Mouse (Mus musculus) brain, embryonic 14.5 days (tissue): ENCODE data around the gene Ppp1ca. TPM values are rescaled to one million over a fixed set of nuclear protein-coding genes. Genes with fewer than 3 reads are reported as not detected.

Experiments
- DNase-seq: peaks from one replicate; pipeline ENCODE4 v3.0.0-alpha.2; 2011; ENCODE audit warnings: low read depth
- CTCF ChIP-seq: fragments of 200-500 bp; IDR thresholded peaks from 2 replicates; pipeline ENCODE4 v1.5.1; 2012; ENCODE audit warnings: inconsistent platforms, mild to moderate bottlenecking, moderate library complexity, borderline replicate concordance; ENCODE audit not compliant: insufficient read depth, insufficient read length; ENCODE audit errors: extremely low read depth
- POLR2A ChIP-seq: fragments of 200-500 bp; IDR thresholded peaks from 2 replicates; pipeline ENCODE4 v1.6.1; 2012; ENCODE audit warnings: mild to moderate bottlenecking, inconsistent platforms, borderline replicate concordance; ENCODE audit not compliant: poor library complexity, insufficient read depth, insufficient read length, severe bottlenecking; ENCODE audit errors: extremely low read depth
- polyA plus RNA-seq: library from polyadenylated mRNA; depleted of rRNA; stranded (reverse); fragments of >200 nt; gene quantifications from 2 replicates; pipeline ENCODE4 v1.2.3, GENCODE M21; 2012; rRNA removed

The Ppp1ca gene
- polyA plus RNA-seq, 1 experiment = 426 TPM

GRCm38 (mm10) chr19:4240247-4240668, 48.4 kb downstream of the Ppp1ca start:
- DNase-seq = no peak
- no peak for TF ChIP-seq POLR2A
- TF ChIP-seq CTCF = no peak

GRCm38 (mm10) chr19:4242416-4242815, 50.6 kb downstream of the Ppp1ca start:
- no peak for DNase-seq
- TF ChIP-seq POLR2A (no peak), CTCF (no peak)

- TF ChIP-seq CTCF (no peak), POLR2A (no peak)
- no peak for DNase-seq
Measured at GRCm38 (mm10) chr19:4244775-4245174, 52.9 kb downstream of the Ppp1ca start.

Other genes with a start within 250 kb of the Ppp1ca start
- gene Aldh3b3, start 233.4 kb upstream of the Ppp1ca start, polyA plus RNA-seq = 0.01 and 0.05 TPM in 2 replicates
- 1.1 and 1.3 TPM in 2 replicates for gene Aldh3b2, start 219.7 kb upstream of the Ppp1ca start, polyA plus RNA-seq
- gene Acy3, start 205.5 kb upstream of the Ppp1ca start, polyA plus RNA-seq = 2.5 and 2.7 TPM in 2 replicates
- gene Tbx10, start 199.3 kb upstream of the Ppp1ca start, polyA plus RNA-seq = 0.16 and 0.46 TPM in 2 replicates
- 16.4 and 17.5 TPM in 2 replicates for gene Nudt8, start 191.5 kb upstream of the Ppp1ca start, polyA plus RNA-seq
- gene Gm49405, start 191.4 kb upstream of the Ppp1ca start, polyA plus RNA-seq = 8.3 and 9.0 TPM in 2 replicates
- 18.4 and 22.7 TPM in 2 replicates for gene Doc2g, start 188.8 kb upstream of the Ppp1ca start, polyA plus RNA-seq
- 174 and 194 TPM in 2 replicates for gene Ndufv1, start 179.3 kb upstream of the Ppp1ca start, polyA plus RNA-seq
- 266 and 307 TPM in 2 replicates for gene Gstp1, start 154.1 kb upstream of the Ppp1ca start, polyA plus RNA-seq
- 2.9 and 9.0 TPM in 2 replicates for gene Gstp2, start 146.0 kb upstream of the Ppp1ca start, polyA plus RNA-seq
- not detected in 2 replicates for gene Gstp3, start 132.5 kb upstream of the Ppp1ca start, polyA plus RNA-seq
- gene Cabp2, start 110.5 kb upstream of the Ppp1ca start, polyA plus RNA-seq = not detected in 2 replicates
- 56.1 and 82.2 TPM in 2 replicates for gene Cdk2ap2, start 94.9 kb upstream of the Ppp1ca start, polyA plus RNA-seq
- 149 and 158 TPM in 2 replicates for gene Pitpnm1, start 92.1 kb upstream of the Ppp1ca start, polyA plus RNA-seq
- gene Aip, start 66.2 kb upstream of the Ppp1ca start, polyA plus RNA-seq = 80.0 and 88.6 TPM in 2 replicates
- gene Gpr152, start 52.3 kb upstream of the Ppp1ca start, polyA plus RNA-seq = 0.08 TPM in 2 replicates
- 0.05 and 0.19 TPM in 2 replicates for gene Cabp4, start 48.0 kb upstream of the Ppp1ca start, polyA plus RNA-seq
- gene Coro1b, start 43.4 kb upstream of the Ppp1ca start, polyA plus RNA-seq = 210 and 237 TPM in 2 replicates
- gene Ptprcap, start 38.5 kb upstream of the Ppp1ca start, polyA plus RNA-seq = 1.5 and 2.0 TPM in 2 replicates
- gene Rps6kb2, start 28.7 kb upstream of the Ppp1ca start, polyA plus RNA-seq = 59.5 and 87.7 TPM in 2 replicates
- 4.1 and 4.3 TPM in 2 replicates for gene Carns1, start 16.6 kb upstream of the Ppp1ca start, polyA plus RNA-seq
- 1.8 and 2.2 TPM in 2 replicates for gene Tbc1d10c, start 781 bp upstream of the Ppp1ca start, polyA plus RNA-seq
- gene Rad9a, start 9.6 kb downstream of the Ppp1ca start, polyA plus RNA-seq = 32.7 and 49.1 TPM in 2 replicates
- 2.3 and 3.7 TPM in 2 replicates for gene Clcf1, start 22.2 kb downstream of the Ppp1ca start, polyA plus RNA-seq
- not detected in 2 replicates for gene AC109138.7, start 22.3 kb downstream of the Ppp1ca start, polyA plus RNA-seq
- gene Pold4, start 39.8 kb downstream of the Ppp1ca start, polyA plus RNA-seq = 23.6 and 36.5 TPM in 2 replicates
- 50.4 and 57.5 TPM in 2 replicates for gene Ssh3, start 77.1 kb downstream of the Ppp1ca start, polyA plus RNA-seq
- 53.4 and 54.2 TPM in 2 replicates for gene Ankrd13d, start 91.1 kb downstream of the Ppp1ca start, polyA plus RNA-seq
- 114 and 119 TPM in 2 replicates for gene Grk2, start 114.2 kb downstream of the Ppp1ca start, polyA plus RNA-seq
- gene Kdm2a, start 206.2 kb downstream of the Ppp1ca start, polyA plus RNA-seq = 86.9 and 88.9 TPM in 2 replicates
- 4.2 and 5.2 TPM in 2 replicates for gene Rhod, start 247.4 kb downstream of the Ppp1ca start, polyA plus RNA-seq